ENCODE assay signal across 32 mouse cellular contexts in the genomic region with DNA sequence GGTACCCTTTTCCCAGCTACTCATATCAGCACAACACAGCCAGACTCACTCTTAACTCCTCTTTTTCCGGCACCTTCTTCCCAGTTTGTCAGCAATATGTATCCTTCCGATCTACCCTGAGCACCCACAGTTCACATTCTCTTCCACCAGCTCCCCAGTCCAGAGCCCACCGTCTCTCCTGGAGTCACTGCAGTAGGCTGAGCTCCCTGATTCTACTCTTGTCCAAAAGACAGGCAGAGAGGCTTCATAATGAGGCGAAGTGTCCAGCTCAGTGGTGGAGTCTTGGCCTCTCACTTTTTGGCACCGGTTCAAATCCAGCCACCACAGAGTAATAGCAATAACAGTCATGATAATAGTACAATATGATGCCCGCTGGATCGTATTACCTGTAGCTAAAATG.
"Had no signal": no experiment of that assay in that cellular context is flagged by ENCODE, and none has a peak within 500 bp of the region (broad histone marks: within the 10 kb centered on the region; RNA-seq: fewer than 3 reads in every experiment).

No protein-coding gene starts in this region.

- H3K27me3 ChIP-seq: liver, embryonic 12.5 days; liver, embryonic 13.5 days; liver, embryonic 15.5 days; lung, embryonic 15.5 days; megakaryocyte, embryonic 14.5 days; midbrain, embryonic 12.5 days; midbrain, embryonic 13.5 days; midbrain, embryonic 15.5 days; neural tube, embryonic 12.5 days had no signal

- H3K9ac ChIP-seq: limb, embryonic 12.5 days; limb, embryonic 13.5 days; limb, embryonic 15.5 days; liver, embryonic 12.5 days; liver, embryonic 13.5 days; liver, embryonic 14.5 days; liver, embryonic 15.5 days; liver, postnatal 0 days; lung, embryonic 14.5 days; lung, embryonic 15.5 days; midbrain, embryonic 12.5 days; midbrain, embryonic 13.5 days; midbrain, embryonic 15.5 days; neural tube, embryonic 12.5 days had no signal

- ATAC-seq: liver, embryonic 12.5 days; liver, postnatal 0 days; lung, postnatal 0 days; midbrain, embryonic 13.5 days; midbrain, embryonic 15.5 days; midbrain, embryonic 16.5 days had no signal

- H3K36me3 ChIP-seq: limb, embryonic 10.5 days; limb, embryonic 12.5 days; limb, embryonic 13.5 days; limb, embryonic 15.5 days; liver, embryonic 12.5 days; liver, embryonic 13.5 days; liver, embryonic 15.5 days; lung, embryonic 15.5 days; midbrain, embryonic 10.5 days; midbrain, embryonic 12.5 days; midbrain, embryonic 13.5 days; midbrain, embryonic 15.5 days; neural tube, embryonic 12.5 days had no signal

- DNase-seq: left cerebral cortex, postnatal 4 days; liver; liver, embryonic 13.5 days; liver, postnatal 0 days; lung, adult 18-20 months; lung, adult 2 months; lung, embryonic 14.5 days; lung, postnatal 10 days; lung, postnatal 14 days; lung, postnatal 36 days; lung, postnatal 4 days; midbrain, embryonic 14.5 days had no signal

- H3K9me3 ChIP-seq: limb, embryonic 10.5 days; limb, embryonic 12.5 days; limb, embryonic 13.5 days; limb, embryonic 15.5 days; liver, embryonic 12.5 days; liver, embryonic 13.5 days; liver, embryonic 15.5 days; lung, embryonic 15.5 days; megakaryocyte, embryonic 14.5 days; midbrain, embryonic 10.5 days; midbrain, embryonic 12.5 days; midbrain, embryonic 13.5 days; midbrain, embryonic 15.5 days; neural tube, embryonic 12.5 days had no signal

- H3K4me1 ChIP-seq: liver, embryonic 12.5 days; liver, embryonic 13.5 days; liver, embryonic 15.5 days; lung, embryonic 15.5 days; megakaryocyte, embryonic 14.5 days; midbrain, embryonic 10.5 days; midbrain, embryonic 12.5 days; midbrain, embryonic 13.5 days; midbrain, embryonic 15.5 days; neural tube, embryonic 12.5 days had no signal

- H3K27ac ChIP-seq: limb, embryonic 10.5 days; limb, embryonic 12.5 days; limb, embryonic 13.5 days; limb, embryonic 15.5 days; liver, embryonic 12.5 days; liver, embryonic 13.5 days; liver, embryonic 14.5 days; liver, embryonic 15.5 days; lung, embryonic 15.5 days; macrophage; midbrain, embryonic 10.5 days; midbrain, embryonic 12.5 days; midbrain, embryonic 13.5 days; midbrain, embryonic 15.5 days; neural tube, embryonic 12.5 days had no signal

- H3K4me3 ChIP-seq: limb, embryonic 10.5 days; limb, embryonic 12.5 days; limb, embryonic 13.5 days; limb, embryonic 15.5 days; liver, embryonic 12.5 days; liver, embryonic 13.5 days; liver, embryonic 15.5 days; lung, embryonic 15.5 days; megakaryocyte, embryonic 14.5 days; midbrain, embryonic 10.5 days; midbrain, embryonic 12.5 days; midbrain, embryonic 13.5 days; midbrain, embryonic 15.5 days; myocyte; neural tube, embryonic 12.5 days had no signal

- H3K4me2 ChIP-seq: limb, embryonic 12.5 days; limb, embryonic 13.5 days; limb, embryonic 15.5 days; liver, embryonic 11.5 days; liver, embryonic 12.5 days; liver, embryonic 13.5 days; liver, embryonic 15.5 days; lung, embryonic 14.5 days; lung, embryonic 15.5 days; midbrain, embryonic 11.5 days; midbrain, embryonic 12.5 days; midbrain, embryonic 13.5 days; midbrain, embryonic 15.5 days; neural tube, embryonic 12.5 days had no signal
